8 mouse cellular contexts compared by ENCODE assay signal in genomic region chr1:185327754-185328345, GRCm38 (mm10). TPM values are rescaled to one million over a fixed set of nuclear protein-coding genes. Genes with fewer than 3 reads are reported as not detected.
DNase-seq lines count a peak whose midpoint lies in the region; ATAC-seq and TF ChIP-seq lines count a peak whose summit lies in the region.
"Not testable (repeated sequence)": the region's sequence is repeated elsewhere in the genome, so short reads cannot be mapped to it uniquely, and the experiment has no call there.

No protein-coding gene starts in this region.

- not testable (repeated sequence) for H3K9me3 ChIP-seq in CH12.LX (replicated peaks; ENCODE audit: low read length); forebrain, embryonic 10.5 days; heart, embryonic 11.5 days (replicated peaks; ENCODE audit: control insufficient read depth, low read length); hindbrain, embryonic 15.5 days; liver, embryonic 16.5 days (replicated peaks; ENCODE audit: control insufficient read depth, low read length); midbrain, embryonic 14.5 days (ENCODE audit: control insufficient read depth, low read length); stomach, embryonic 15.5 days

- in situ Hi-C loops in CH12.LX (cut with MboI; ENCODE audit: low pct_ligation_motif_present, low pct_unique_long_range_greater_than_20kb, low sequenced_read_pairs): not testable (repeated sequence)

- dilution Hi-C loops in CH12.LX (cut with MboI; ENCODE audit: extremely low pct_ligation_motif_present, extremely low pct_unique_long_range_greater_than_20kb, low sequenced_read_pairs): not testable (repeated sequence)

- 69% methylated on average over 3 of the region's 3 CpGs for WGBS in forebrain, embryonic 10.5 days
- WGBS in heart, embryonic 11.5 days (ENCODE audit: insufficient replicate concordance): 57% methylated on average over 3 of the region's 3 CpGs
- 68% methylated on average over 3 of the region's 3 CpGs for WGBS in hindbrain, embryonic 15.5 days
- WGBS in liver, embryonic 16.5 days (ENCODE audit: insufficient replicate concordance): 39% methylated on average over 3 of the region's 3 CpGs
- 62% methylated on average over 3 of the region's 3 CpGs for WGBS in midbrain, embryonic 14.5 days
- WGBS in stomach, embryonic 15.5 days: 45% methylated on average over 3 of the region's 3 CpGs

- H3K4me1 ChIP-seq in CH12.LX (ENCODE audit: control insufficient read depth in 1 of 2, insufficient read depth in 2 of 2): peaks cover 0 to 18% of the 10 kb centered on the region in 2 experiments; a peak in 3 of 4 replicates
- peaks cover 29% of the 10 kb centered on the region for H3K4me1 ChIP-seq in forebrain, embryonic 10.5 days
- not testable (repeated sequence) for H3K4me1 ChIP-seq in heart, embryonic 11.5 days (ENCODE audit: control insufficient read depth, insufficient read depth, low read length); stomach, embryonic 15.5 days
- peaks cover 20% of the 10 kb centered on the region for H3K4me1 ChIP-seq in hindbrain, embryonic 15.5 days (replicated peaks)
- peaks cover 12% of the 10 kb centered on the region for H3K4me1 ChIP-seq in liver, embryonic 16.5 days (ENCODE audit: control insufficient read depth, low read depth, low read length)
- H3K4me1 ChIP-seq in midbrain, embryonic 14.5 days (ENCODE audit: control insufficient read depth, insufficient read depth, low read length): peaks cover 14% of the 10 kb centered on the region

- H3K27ac ChIP-seq in CH12.LX (ENCODE audit: insufficient read depth, low read depth); forebrain, embryonic 10.5 days; heart, embryonic 11.5 days (ENCODE audit: low read depth, low read length); hindbrain, embryonic 15.5 days (replicated peaks); layer of hippocampus, adult 2 months; liver, embryonic 16.5 days (ENCODE audit: low read length); midbrain, embryonic 14.5 days (replicated peaks; ENCODE audit: low read depth, low read length); stomach, embryonic 15.5 days: not testable (repeated sequence)

- TF ChIP-seq RAD21 in CH12.LX (IDR thresholded peaks at IDR 0.05; ENCODE audit: low read depth, low read length): not testable (repeated sequence)

- H3K9ac ChIP-seq in CH12.LX (ENCODE audit: insufficient read depth, low read depth): peak overlapping the region; percentile 91
- H3K9ac ChIP-seq in heart, embryonic 11.5 days (ENCODE audit: low read depth, low read length); hindbrain, embryonic 15.5 days; midbrain, embryonic 14.5 days (replicated peaks; ENCODE audit: low read length); stomach, embryonic 15.5 days: not testable (repeated sequence)
- peak overlapping the region; percentile 90; the same call in 1 of the 2 replicates for H3K9ac ChIP-seq in liver, embryonic 16.5 days (ENCODE audit: low read depth, low read length)

- H3K36me3 ChIP-seq in CH12.LX (replicated peaks in 1 of 2; ENCODE audit: control insufficient read depth in 1 of 2, insufficient read depth in 1 of 2, low read length in 1 of 2): peaks cover 33 to 44% of the 10 kb centered on the region in 2 experiments
- peaks cover 43% of the 10 kb centered on the region for H3K36me3 ChIP-seq in forebrain, embryonic 10.5 days (replicated peaks)
- peaks cover 17% of the 10 kb centered on the region for H3K36me3 ChIP-seq in heart, embryonic 11.5 days (ENCODE audit: control insufficient read depth, insufficient read depth, low read length)
- H3K36me3 ChIP-seq in hindbrain, embryonic 15.5 days: peaks cover 27% of the 10 kb centered on the region
- peaks cover 16% of the 10 kb centered on the region for H3K36me3 ChIP-seq in liver, embryonic 16.5 days (ENCODE audit: control insufficient read depth, insufficient read depth)
- H3K36me3 ChIP-seq in midbrain, embryonic 14.5 days (ENCODE audit: control insufficient read depth, insufficient read depth, low read length): peaks cover 38% of the 10 kb centered on the region
- peaks cover 23% of the 10 kb centered on the region for H3K36me3 ChIP-seq in stomach, embryonic 15.5 days

- not testable (repeated sequence) for ATAC-seq in heart, embryonic 11.5 days (replicated peaks; ENCODE audit: insufficient number of reproducible peaks, low FRiP score, low TSS enrichment); hindbrain, embryonic 15.5 days (ENCODE audit: low FRiP score, low read depth); liver, embryonic 16.5 days (ENCODE audit: low read depth); midbrain, embryonic 14.5 days (ENCODE audit: low FRiP score, low TSS enrichment); stomach, embryonic 15.5 days (ENCODE audit: insufficient read depth, low FRiP score, low read depth)

- peak overlapping the region; percentile 57 for H3K4me2 ChIP-seq in CH12.LX (ENCODE audit: insufficient read depth, low read depth, poor library complexity, severe bottlenecking)
- peak overlapping the region; percentile 65 for H3K4me2 ChIP-seq in heart, embryonic 11.5 days
- peak overlapping the region; percentile 77 for H3K4me2 ChIP-seq in hindbrain, embryonic 15.5 days
- H3K4me2 ChIP-seq in liver, embryonic 16.5 days (ENCODE audit: low read depth, low read length): peak overlapping the region; percentile 69
- H3K4me2 ChIP-seq in midbrain, embryonic 14.5 days (ENCODE audit: low read length): peak overlapping the region; percentile 80
- peak overlapping the region; percentile 69 for H3K4me2 ChIP-seq in stomach, embryonic 15.5 days

- TF ChIP-seq POLR2A in CH12.LX (IDR thresholded peaks at IDR 0.05; ENCODE audit: low read depth, low read length): not testable (repeated sequence)

- not testable (repeated sequence) for DNase-seq in CH12.LX (ENCODE audit: extremely low read depth); forebrain, embryonic 10.5 days (ENCODE audit: extremely low spot score, low spot score); layer of hippocampus, adult 2 months (ENCODE audit: low spot score in 2 of 2); midbrain, embryonic 14.5 days

- peak in 1 of 2 experiments; percentile 18; a peak in 1 of 4 replicates for TF ChIP-seq CTCF in CH12.LX (conservative IDR thresholded peaks at IDR 0.05 in 1 of 2, IDR thresholded peaks at IDR 0.05 in 1 of 2; ENCODE audit: low read depth in 2 of 2, low read length in 2 of 2)
- TF ChIP-seq CTCF in layer of hippocampus, adult 2 months (conservative IDR thresholded peaks at IDR 0.05): peak; percentile 44

- H3K27me3 ChIP-seq in CH12.LX (replicated peaks); forebrain, embryonic 10.5 days (ENCODE audit: poor library complexity, severe bottlenecking); heart, embryonic 11.5 days (ENCODE audit: control insufficient read depth, insufficient read depth, low read length); hindbrain, embryonic 15.5 days; liver, embryonic 16.5 days (ENCODE audit: control insufficient read depth, insufficient read depth, low read depth, low read length); midbrain, embryonic 14.5 days (ENCODE audit: control insufficient read depth, insufficient read depth, low read length); stomach, embryonic 15.5 days (replicated peaks): not testable (repeated sequence)

- H3K4me3 ChIP-seq in CH12.LX (replicated peaks in 1 of 3; ENCODE audit: low read depth in 2 of 3, low read length in 2 of 3, poor library complexity in 1 of 3): peak overlapping the region; percentile 85 to 89 (median 89)
- peak overlapping the region; percentile 95 for H3K4me3 ChIP-seq in forebrain, embryonic 10.5 days
- peak overlapping the region; percentile 86 for H3K4me3 ChIP-seq in heart, embryonic 11.5 days (ENCODE audit: low read depth, low read length)
- peak overlapping the region; percentile 83 for H3K4me3 ChIP-seq in hindbrain, embryonic 15.5 days
- not testable (repeated sequence) for H3K4me3 ChIP-seq in layer of hippocampus, adult 2 months
- peak overlapping the region; percentile 83 for H3K4me3 ChIP-seq in liver, embryonic 16.5 days (ENCODE audit: low read depth, low read length)
- peak overlapping the region; percentile 94 for H3K4me3 ChIP-seq in midbrain, embryonic 14.5 days (replicated peaks; ENCODE audit: low read depth, low read length)
- H3K4me3 ChIP-seq in stomach, embryonic 15.5 days (replicated peaks): peak overlapping the region; percentile 74

- TF ChIP-seq EP300 in CH12.LX (IDR thresholded peaks at IDR 0.05; ENCODE audit: low read length): not testable (repeated sequence)

- not testable (repeated sequence) for H3K79me2 ChIP-seq in CH12.LX (replicated peaks; ENCODE audit: control insufficient read depth, extremely low read depth, insufficient read depth, poor library complexity, severe bottlenecking)

RNA-seq across cellular contexts. Expression of gene Iars2, which starts 1.3 kb away (rescaled TPM):
- total RNA-seq in CH12.LX (2012; rRNA removed): 37.2 and 39.0 TPM in 2 replicates
- 47.2 and 53.6 TPM in 2 replicates for total RNA-seq in CH12.LX (2014; rRNA removed)
- 39.4 and 41.9 TPM in 2 replicates for polyA plus RNA-seq in CH12.LX (2012; ENCODE audit: insufficient read length, low read depth)
- 27.7 and 30.6 TPM in 2 replicates for polyA plus RNA-seq in forebrain, embryonic 10.5 days (2016; fragmentation: Nextera tagmentation; extraction: Ambion mirVana)
- 34.9 and 44.0 TPM in 2 replicates for polyA plus RNA-seq in heart, embryonic 11.5 days (2014; fragmentation: Nextera tagmentation; extraction: Ambion mirVana)
- 18.8 and 19.6 TPM in 2 replicates for polyA plus RNA-seq in hindbrain, embryonic 15.5 days (2015; fragmentation: Nextera tagmentation; extraction: Ambion mirVana)
- 10 to 100 TPM; 29.9 to 34.3 TPM for total RNA-seq in layer of hippocampus, adult 2 months (2021)
- 17.5 and 17.7 TPM in 2 replicates for polyA plus RNA-seq in liver, embryonic 16.5 days (2015; fragmentation: Nextera tagmentation; extraction: Ambion mirVana)
- polyA plus RNA-seq in midbrain, embryonic 14.5 days (2014; fragmentation: Nextera tagmentation; extraction: Ambion mirVana): 14.0 and 22.3 TPM in 2 replicates
- polyA plus RNA-seq in stomach, embryonic 15.5 days (2015; fragmentation: Nextera tagmentation; extraction: Ambion mirVana): 35.5 and 39.7 TPM in 2 replicates

RNA-seq across cellular contexts. Expression of gene Bpnt1, which starts 4.1 kb away (rescaled TPM):
- total RNA-seq in CH12.LX (2012; rRNA removed) (59.4 and 80.6 TPM in 2 replicates), CH12.LX (2014; rRNA removed) (71.9 and 81.8 TPM in 2 replicates)
- 38.4 and 41.8 TPM in 2 replicates for polyA plus RNA-seq in CH12.LX (2012; ENCODE audit: insufficient read length, low read depth)
- polyA plus RNA-seq in forebrain, embryonic 10.5 days (2016; fragmentation: Nextera tagmentation; extraction: Ambion mirVana): 33.6 and 36.2 TPM in 2 replicates
- 27.0 and 27.5 TPM in 2 replicates for polyA plus RNA-seq in heart, embryonic 11.5 days (2014; fragmentation: Nextera tagmentation; extraction: Ambion mirVana)
- polyA plus RNA-seq in hindbrain, embryonic 15.5 days (2015; fragmentation: Nextera tagmentation; extraction: Ambion mirVana): 57.2 and 60.1 TPM in 2 replicates
- total RNA-seq in layer of hippocampus, adult 2 months (2021): 10 to 100 TPM; 65.2 to 74.8 TPM
- 10.2 and 12.6 TPM in 2 replicates for polyA plus RNA-seq in liver, embryonic 16.5 days (2015; fragmentation: Nextera tagmentation; extraction: Ambion mirVana)
- polyA plus RNA-seq in midbrain, embryonic 14.5 days (2014; fragmentation: Nextera tagmentation; extraction: Ambion mirVana): 27.2 and 29.0 TPM in 2 replicates
- 73.5 and 98.1 TPM in 2 replicates for polyA plus RNA-seq in stomach, embryonic 15.5 days (2015; fragmentation: Nextera tagmentation; extraction: Ambion mirVana)

RNA-seq across cellular contexts. Expression of gene Eprs, which starts 35.0 kb away (rescaled TPM):
- total RNA-seq in CH12.LX (2012; rRNA removed) (210 and 223 TPM in 2 replicates), CH12.LX (2014; rRNA removed) (234 and 244 TPM in 2 replicates)
- polyA plus RNA-seq in CH12.LX (2012; ENCODE audit: insufficient read length, low read depth): 207 and 208 TPM in 2 replicates
- 165 and 166 TPM in 2 replicates for polyA plus RNA-seq in forebrain, embryonic 10.5 days (2016; fragmentation: Nextera tagmentation; extraction: Ambion mirVana)
- polyA plus RNA-seq in heart, embryonic 11.5 days (2014; fragmentation: Nextera tagmentation; extraction: Ambion mirVana): 111 and 122 TPM in 2 replicates
- polyA plus RNA-seq in hindbrain, embryonic 15.5 days (2015; fragmentation: Nextera tagmentation; extraction: Ambion mirVana): 122 and 136 TPM in 2 replicates
- 10 to 100 TPM; 65.2 to 69.5 TPM for total RNA-seq in layer of hippocampus, adult 2 months (2021)
- polyA plus RNA-seq in liver, embryonic 16.5 days (2015; fragmentation: Nextera tagmentation; extraction: Ambion mirVana): 67.2 and 79.3 TPM in 2 replicates
- polyA plus RNA-seq in midbrain, embryonic 14.5 days (2014; fragmentation: Nextera tagmentation; extraction: Ambion mirVana): 129 and 150 TPM in 2 replicates
- polyA plus RNA-seq in stomach, embryonic 15.5 days (2015; fragmentation: Nextera tagmentation; extraction: Ambion mirVana): 153 and 156 TPM in 2 replicates
